Mouse (Mus musculus): ENCODE data around the gene Tacc2.

DNA sequence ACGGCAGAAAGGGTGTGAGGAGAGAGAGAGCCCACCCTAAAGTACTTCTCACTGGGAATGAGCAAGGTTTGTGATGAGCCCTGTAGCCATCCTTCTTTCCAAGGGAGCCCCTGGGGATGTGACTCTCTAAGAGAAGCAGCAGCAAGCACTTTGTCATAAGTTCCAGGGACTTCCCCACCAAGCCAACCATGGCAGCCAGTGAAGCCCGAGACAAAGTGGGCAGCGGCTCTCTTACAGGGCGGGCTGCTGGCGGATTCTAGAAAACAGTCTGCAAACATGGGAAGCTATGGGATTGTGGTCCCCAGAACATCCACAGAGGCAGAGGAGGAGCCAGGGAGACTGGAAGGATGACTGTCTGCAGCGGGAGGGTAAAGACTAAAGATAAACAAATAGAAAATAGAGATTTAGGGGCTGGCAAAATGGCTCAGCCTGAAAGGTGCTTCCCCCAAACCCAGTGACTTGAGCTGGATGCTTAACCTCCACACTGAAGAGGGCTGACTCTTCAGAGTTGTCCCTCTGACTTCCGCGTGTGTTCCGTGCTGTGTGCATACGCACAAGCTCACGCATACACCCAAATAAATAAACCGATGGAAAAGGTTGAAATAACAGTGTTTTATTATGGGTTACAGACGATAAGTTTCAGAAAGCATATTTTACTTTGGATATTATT is 118.6 kb downstream of the Tacc2 start:
- TF ChIP-seq GATA1 (IDR thresholded peaks at IDR 0.05; ENCODE audit: low read length) (no peak), TAL1 (IDR thresholded peaks at IDR 0.05; ENCODE audit: low read length) (no peak)
